Mouse (Mus musculus) T-helper 17 cell (primary cell): ENCODE data around the gene Kmt2a.

Source experiments
- in situ Hi-C, 2 experiments: fragments of 300-600 bp; cut with MboI, MseI; formaldehyde crosslinking; loops; 1 replicate in 1 of 2; 2 replicates in 1 of 2; pipeline ENCODE4 v1.15.1; 2025; ENCODE audit warnings: high pct_unique_total_duplicates in 2 of 2

The Kmt2a gene

DNA sequence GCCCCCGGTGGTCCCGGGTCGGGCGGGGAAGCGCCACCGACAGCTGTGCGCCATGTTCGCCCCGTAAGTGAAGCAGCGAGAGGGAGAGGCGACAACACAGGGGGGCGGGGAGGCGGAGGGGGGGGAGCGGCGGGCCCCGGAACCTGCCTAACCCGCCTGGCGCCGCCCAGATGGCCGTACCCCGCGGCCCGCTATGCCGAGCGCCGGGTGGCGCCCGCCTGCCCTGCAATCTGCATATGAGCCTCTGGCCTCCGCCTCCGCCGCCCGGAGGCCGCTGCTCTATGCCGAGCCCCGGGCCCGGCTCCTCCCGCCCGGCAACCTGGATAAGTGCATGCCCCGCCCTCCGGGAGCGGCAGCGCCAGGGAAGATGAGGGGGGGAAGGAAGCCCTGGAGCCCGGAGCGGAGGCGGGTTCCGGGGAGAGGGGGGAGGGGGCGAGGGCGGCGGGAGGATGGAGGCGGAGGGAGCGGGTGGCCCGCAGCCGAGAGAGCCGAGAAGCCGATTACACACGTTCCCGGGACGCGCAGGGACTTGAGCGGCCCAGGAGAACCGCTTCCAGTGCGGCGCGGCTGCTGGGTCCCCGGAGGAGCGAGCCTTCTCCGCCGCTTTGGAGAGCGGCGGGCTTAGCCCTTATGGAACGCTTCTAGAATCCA lies at the start of gene Kmt2a:
TSS of gene Kmt2a (minus strand) at position 76 of the 651 bp plus-strand sequence.
- in situ Hi-C loops = no loop called here

DNA sequence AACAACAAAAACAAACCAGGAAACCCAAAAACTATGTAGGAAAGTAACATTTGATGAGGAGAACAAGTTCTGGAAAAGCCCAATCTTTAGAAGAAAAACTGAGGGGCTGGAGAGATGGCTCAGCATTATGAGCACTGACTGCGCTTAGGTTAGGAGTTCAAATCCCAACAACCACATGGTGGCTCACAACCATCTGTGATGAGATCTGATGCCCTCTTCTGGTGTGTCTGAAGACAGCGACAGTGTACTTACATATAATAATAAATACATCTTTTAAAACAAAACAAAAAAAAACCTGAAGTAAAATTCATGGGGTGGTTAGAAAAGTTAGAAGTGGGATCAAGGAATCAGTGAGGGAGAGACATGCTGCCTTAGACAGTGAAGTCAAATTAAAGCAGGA lies 40.4 kb upstream of the Kmt2a start:
- in situ Hi-C loops = loop anchor here in 1 of 2 experiments (5.0 kb wide), 1 partner anchor 49 kb away; no protein-coding TSS in a partner anchor

DNA sequence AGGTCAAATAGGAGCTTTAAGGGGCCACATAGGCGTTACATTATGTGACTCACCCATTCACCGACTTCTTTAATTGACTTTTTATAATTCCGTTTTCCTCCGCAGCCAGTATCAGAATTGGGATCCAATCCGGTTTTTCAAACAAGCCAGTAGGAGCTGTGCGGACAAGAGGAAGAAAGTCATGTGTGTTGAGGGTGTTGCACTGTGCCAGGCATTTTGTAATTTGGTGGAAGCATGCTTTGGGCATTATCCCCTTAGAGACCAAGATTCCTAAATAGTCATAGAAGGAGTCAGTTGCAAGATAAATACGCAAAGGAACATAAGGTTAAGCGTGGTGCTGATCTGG lies 40.0 kb upstream of the Kmt2a start:
- in situ Hi-C loops = loop anchor here in 1 of 2 experiments (5.0 kb wide), 1 partner anchor 49 kb away; no protein-coding TSS in a partner anchor

DNA sequence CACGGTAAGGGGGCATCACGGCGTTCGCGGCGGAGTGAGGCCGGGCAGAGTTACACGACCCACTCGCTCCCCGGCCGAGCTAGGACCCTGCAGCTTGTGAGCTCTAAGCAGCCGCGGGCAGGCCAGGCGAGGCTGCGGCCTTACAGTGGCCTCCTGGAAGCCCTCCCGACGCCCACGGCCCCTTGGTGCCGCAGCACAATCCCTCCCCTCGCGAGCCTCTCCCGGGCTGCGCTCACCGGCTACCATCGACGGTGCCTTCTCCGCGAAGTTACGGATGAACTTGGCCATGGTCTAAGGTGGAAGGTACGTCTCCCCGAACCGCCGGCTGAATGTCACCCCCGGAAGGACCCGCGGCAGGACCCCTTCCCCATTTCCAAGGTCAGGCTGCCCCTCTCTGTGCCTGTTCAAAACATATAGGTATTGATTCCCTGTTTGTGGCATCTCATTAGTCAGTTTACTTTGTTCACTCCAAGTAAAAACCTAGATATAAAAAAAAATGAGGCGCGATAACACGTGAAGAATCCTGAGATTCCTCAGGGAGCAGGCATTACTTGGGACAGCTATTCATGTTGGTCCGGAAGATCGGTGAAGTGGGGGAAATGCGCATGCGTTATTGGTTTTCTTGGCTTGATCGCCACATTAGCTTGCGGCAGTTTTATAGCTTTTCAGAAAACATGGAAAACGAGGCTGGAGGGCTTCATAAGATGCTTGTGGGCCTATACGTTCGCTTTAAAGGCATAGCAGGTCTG lies 39.5 kb upstream of the Kmt2a start, which contains the start of gene Atp5l:
TSS of gene Atp5l (minus strand) at position 369 of the 749 bp plus-strand sequence.
- in situ Hi-C loops = loop anchor here in 1 of 2 experiments (5.0 kb wide), 1 partner anchor 48 kb away; no protein-coding TSS in a partner anchor

DNA sequence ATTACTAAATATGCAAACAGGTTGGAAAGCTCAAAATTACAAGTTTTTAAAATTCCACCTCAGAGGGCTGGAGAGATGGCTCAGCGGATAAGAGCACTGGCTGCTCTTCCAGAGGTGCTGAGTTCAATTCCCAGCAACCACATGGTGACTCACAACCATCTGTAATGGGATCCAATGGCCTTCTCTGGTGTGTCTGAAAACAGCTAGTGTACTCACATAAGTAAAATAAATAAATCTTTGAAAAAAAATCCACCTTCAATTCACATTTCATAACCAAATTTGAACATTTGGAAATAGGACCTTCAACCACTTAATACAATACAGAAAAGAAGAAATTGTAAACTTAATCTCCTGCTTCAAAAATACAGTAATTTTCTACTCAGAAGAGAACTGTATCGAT lies 38.5 kb upstream of the Kmt2a start:
- in situ Hi-C loops = loop anchor here (5.0 to 10.0 kb wide), 2 partner anchors 47 to 225 kb away; no protein-coding TSS in a partner anchor

DNA sequence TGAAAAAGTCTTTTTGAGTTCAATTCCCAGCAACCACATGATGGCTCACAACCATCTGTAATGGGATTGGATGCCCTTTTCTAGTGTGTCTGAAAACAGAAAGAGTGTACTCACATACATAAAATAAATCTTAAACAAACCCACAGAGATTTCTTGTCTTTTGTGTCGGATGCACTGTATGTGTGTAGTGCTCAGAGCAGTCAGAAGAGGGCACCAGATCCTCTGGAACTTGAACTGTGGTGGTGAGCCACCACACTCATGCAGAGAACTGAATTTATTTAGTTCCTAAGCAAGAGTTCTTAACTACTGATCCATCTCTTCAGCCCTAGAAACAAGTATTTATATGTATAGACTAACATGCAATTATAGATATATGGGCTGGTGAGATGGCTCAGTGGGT lies 35.1 kb upstream of the Kmt2a start:
- in situ Hi-C loops = loop anchor here in 1 of 2 experiments (10.0 kb wide), 1 partner anchor 229 kb away; no protein-coding TSS in a partner anchor

DNA sequence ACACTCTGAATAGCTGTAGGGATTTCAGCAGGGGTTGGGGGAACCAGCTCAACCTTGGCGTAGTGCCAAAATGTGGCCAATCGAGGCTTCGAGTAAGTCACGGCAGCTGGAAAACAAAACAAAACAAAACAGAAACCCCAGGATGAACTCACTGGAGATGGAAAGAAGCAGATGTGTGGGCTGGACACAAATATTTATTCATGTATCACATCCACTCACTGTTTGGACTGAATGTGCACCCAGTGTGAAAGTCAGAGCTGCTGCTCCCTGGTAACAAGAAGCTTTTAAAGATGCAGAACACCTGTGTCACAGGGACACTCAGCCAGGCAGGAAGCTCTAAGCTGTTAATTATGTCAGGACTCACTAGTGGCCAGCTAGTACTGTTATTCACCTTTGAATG lies 33.6 kb upstream of the Kmt2a start:
- in situ Hi-C loops = loop anchor here in 1 of 2 experiments (10.0 kb wide), 1 partner anchor 230 kb away; no protein-coding TSS in a partner anchor

DNA sequence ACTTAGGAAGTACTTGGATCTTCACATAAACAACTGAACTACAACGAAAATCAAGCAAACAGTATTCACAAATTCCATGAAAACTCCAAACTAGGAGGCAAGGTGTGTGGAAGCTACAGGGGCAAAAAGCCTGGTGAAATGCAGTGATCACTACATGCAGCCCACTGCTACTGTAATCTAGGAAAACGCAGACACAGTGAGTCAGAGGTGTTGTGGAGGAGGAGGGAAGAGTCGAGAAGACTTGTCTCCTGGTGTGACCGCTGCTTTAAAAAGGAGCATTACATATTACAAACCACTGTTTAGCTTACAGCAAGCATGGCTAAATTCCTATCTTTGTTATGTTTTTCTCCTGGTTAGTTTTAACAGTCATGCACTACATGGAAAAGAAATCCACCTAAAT lies 30.3 kb upstream of the Kmt2a start:
- in situ Hi-C loops = loop anchor here in 1 of 2 experiments (10.0 kb wide), 1 partner anchor 233 kb away; no protein-coding TSS in a partner anchor

DNA sequence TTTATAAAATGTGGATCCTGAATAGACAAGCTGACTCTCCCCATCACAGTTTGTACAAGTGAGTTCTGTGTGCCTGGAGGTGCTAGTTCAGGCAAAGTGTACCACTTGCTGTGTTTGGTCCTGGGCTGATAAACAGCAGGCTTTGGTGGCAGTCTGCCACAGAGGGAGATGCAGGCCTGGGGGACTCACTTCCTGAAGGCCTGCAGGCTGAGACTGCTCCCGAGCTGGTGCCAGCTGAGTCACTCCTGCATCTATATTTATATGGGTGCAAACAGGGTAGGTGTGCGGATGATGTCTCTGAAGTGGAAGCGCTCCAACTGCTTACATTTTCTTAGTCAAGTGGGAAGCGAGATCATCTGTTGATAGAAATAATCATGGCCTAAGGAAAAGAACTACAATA lies 24.5 kb upstream of the Kmt2a start:
- in situ Hi-C loops = loop anchor here in 1 of 2 experiments (5.0 kb wide), 1 partner anchor 58 kb away; no protein-coding TSS in a partner anchor

DNA sequence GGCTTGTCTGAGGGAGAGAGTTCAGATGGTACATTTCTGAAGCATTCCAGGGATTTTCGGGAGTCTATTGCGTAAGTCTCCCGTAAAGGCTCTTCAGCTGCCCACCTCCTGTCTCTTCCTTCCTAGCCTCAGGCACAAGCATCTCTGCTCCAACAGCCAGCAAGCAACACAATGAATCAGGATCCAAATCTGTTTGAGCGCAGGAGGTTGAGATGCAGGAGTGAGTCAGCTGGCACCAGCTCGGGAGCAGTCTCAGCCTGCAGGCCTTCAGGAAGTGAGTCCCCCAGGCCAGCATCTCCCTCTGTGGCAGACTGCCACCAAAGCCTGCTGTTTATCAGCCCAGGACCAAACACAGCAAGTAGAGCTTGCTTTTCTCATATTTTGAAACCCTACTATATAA lies 23.9 kb upstream of the Kmt2a start:
- in situ Hi-C loops = loop anchor here in 1 of 2 experiments (5.0 kb wide), 1 partner anchor 58 kb away; no protein-coding TSS in a partner anchor

DNA sequence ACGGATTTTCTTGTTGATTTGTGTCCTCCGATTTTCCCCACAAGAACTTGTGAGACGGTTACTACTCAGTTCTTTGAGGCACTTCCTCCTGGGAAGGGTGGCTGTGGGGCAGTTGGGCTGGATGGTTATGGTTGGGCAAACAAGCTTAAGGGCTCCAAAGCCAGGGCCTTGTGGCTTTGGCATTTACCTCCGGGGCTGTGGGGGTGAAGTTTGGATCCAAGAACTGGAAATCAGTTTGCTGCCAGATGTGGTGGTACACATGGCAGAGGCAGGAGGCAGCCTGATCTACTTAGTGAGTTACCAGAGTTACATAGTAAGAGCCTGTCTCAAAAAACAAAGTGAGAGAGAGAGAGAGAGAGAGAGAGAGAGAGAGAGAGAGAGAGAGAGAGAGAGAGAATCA lies 22.8 kb upstream of the Kmt2a start:
- in situ Hi-C loops = no loop called here

DNA sequence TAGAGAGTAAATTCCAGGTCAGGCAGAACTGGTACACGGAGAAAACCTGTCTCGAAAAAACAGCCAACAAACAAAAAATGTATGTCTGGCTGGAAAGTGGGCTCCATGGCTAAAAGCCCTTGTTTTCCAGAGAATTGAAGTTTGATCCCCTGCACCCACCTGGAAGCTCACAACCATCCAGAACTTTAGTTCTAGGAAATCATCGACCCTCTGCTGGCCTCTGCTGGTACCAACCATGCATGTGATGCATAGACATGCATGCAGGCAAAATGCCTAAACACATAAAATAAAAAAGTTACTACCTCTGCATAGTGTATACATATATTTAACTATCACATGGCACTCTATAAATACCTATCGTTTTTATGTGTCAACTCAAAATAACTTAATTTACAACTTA lies 19.3 kb upstream of the Kmt2a start:
- in situ Hi-C loops = no loop called here

DNA sequence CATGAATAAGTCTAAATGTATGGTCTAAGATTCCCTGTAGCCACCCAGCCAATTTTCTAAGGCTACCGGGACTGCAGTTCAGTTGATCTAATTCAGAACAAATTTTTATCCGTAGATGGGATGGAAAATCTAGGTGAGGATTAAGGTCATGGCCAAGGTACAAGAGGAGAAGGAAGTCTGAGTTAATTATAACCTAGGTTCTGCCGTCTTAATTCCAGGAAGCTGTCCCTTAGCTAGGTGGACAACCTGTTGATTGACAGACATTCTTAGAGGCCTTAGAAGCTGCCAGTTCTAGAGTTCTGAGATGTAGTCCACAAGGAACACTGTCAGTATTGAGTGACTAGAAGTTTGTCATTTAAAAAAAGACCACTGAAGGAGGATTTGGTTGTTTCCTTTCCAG lies 18.6 kb upstream of the Kmt2a start:
- in situ Hi-C loops = no loop called here

DNA sequence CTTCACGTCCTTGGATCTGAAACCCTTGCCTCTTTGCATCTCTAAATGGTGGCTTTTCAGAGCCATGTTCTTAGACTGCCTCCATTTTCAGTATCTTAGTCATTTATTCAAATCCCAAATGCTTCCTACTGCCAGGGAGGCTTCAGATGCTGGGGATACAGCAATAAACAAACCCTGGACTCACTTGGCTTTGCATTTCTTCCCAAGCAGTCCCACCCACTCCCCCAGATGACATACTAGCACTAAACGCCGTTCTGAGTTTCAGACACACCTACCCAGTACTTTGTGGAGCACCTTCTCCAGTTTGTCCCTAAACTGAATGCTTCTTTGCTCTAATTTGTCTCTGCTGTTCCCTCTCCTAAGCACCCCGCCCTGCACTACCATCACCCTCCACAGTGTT lies 15.9 kb upstream of the Kmt2a start:
- in situ Hi-C loops = no loop called here

DNA sequence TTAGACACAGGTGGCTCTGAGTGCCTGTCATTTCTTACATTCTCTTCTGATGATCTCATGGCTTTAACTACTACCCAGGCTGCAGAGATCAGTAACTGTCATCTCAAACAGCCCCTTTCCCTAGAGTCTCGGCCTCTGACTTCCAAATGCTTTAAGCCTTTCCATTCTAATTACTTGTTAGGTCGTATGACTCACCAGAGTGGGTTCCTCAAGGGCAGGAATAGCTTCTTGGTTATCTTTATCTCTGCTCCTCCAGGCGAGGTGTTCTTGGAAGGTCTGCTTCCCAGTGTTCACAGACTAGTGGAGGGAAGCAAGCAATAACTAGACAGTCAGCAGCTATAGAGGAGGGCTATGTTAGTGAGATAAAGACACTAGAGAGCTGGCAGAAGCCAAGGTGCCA lies 11.6 kb upstream of the Kmt2a start:
- in situ Hi-C loops = no loop called here

DNA sequence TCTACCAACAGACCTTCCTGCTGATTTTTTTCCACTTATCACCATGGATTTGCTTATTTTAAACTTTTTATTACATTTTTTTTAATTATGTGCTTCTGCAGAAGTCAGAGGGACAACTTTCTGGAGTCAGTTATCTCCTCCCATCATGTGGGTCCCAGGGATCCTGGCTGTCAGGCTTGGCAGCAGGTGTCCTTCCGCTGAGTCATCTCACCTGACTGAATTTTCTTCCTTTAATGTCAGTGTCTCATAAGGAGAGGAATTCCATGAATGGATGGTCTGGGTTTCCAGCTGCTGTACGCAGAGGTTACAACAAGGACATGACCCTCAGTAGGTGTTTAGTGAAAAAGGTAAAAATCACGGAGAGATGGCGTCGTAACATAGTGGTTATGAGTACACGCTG lies 10.1 kb upstream of the Kmt2a start:
- in situ Hi-C loops = no loop called here

DNA sequence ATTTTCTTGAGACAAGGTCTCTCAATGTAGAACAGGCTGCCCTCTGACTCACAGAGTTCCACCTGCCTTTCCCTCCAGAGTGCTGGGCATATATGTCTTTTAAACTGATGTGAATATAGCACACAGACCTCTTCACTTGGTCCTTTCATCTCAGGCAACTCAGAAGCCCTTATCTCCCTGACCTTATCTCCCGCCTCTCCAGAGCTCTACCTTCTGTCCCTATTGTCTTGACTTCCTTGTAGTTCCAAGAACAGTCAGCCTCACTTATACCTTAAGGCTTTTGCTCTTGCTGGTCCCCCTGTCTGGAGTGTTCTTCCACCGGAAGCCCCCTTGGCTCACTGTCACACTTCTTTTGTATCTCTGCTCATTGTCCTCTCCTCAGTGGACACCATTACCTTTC lies 9.0 kb upstream of the Kmt2a start:
- in situ Hi-C loops = no loop called here

DNA sequence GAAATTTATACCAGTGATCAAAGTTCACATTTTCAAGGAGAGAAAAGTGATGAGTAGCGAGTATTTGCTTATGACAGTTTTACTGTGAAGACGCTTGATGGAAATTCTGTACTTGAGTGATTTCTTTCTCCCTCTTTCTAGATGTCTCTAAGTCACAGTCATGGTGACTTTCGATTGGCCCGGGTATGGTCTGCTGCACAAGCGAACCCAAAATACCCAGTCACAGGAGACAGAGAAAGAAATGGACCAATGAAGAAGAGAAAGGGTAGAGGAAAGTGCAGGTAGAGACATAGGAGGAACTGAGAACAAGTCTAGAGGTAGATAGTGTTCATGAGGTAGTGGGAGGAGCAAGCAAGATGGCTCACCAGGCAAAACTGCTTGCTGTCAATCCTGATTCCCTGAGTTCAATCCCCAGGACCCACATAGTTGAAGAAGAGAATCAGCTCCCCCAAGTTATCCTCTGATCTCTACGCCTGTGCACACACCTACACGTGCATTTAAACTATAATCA lies 7.1 kb upstream of the Kmt2a start:
- in situ Hi-C loops = no loop called here

DNA sequence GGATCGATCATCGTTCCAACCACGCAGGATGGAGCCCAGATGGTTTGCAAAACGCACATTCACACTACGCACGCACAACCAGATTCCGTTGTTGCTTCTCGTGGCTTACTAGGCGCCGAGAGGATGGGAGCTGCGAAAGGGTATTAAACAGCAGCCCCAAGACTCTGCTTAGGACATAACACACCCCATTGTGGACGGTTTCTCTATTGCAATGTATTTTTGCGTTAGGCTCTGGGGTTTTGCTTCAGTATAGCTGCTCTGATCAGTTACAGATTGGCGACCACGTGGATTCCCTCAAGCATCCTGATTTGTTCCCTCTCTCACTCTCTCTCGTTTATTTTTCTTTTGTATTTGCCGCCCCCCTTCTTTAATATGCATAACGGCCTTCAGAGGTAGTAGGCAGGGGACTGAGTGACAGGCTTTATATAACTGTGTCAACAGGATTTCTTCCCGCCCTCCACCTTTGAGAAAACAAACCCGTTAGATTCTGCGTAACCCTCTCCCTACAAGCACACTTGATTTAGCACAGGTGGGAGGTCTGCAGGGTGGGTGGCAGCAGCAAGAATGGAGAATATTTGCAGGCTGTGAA lies 2.0 kb upstream of the Kmt2a start:
- in situ Hi-C loops = no loop called here

DNA sequence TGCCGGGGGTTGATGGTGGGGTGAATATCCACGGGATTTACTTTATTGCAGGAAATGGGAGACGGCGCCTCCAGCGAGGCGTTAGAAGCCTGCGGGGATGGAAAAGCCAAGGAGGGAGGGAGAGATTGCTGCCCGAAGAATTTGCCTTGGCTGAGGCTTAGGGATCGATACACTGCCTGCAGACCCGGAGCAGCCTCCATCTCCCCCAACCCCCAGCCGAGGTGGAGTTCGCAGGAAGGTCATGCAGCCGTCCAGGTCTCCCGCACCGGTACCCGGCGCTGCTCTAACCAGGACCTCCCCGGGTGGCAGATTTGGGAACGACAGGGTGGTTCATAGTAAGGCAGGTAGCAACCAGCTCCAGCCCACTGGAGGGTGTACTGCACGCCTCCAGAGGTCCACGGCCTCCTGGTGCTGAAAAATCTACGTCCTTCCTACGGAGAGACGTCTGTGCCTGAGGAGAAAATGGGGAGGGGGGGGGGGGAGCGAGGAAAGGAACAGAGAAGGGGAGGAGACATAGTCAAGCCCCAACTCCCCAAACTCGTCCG lies 1.4 kb upstream of the Kmt2a start:
- in situ Hi-C loops = no loop called here

DNA sequence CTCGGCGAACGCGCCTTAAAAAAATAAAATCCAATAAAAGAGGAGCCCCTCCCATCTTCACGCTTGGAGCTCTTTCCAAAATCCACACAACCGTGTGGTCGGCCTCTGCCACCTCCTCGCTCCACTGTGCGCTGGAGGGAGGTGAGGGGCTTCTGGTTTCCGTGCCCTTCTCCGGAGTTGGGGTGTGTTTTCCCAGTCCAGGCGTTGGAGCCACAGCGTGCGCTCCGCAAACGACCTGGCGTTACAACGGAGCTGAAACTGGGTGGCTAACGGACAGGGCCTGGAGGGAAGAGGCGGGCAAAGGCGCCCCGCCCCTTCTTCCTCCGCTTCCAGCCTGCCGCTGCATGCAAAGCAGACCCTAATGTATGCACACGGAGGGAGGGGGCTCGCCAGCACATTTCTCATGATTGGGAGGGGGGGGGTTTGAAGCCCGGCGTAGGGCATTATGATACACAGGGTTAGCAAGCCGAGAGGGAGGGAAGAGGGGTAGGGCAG lies 892 bp upstream of the Kmt2a start:
- in situ Hi-C loops = no loop called here
